Mouse (Mus musculus) MEL-GATA-1-ER (cell line): ENCODE measurements around the gene Fam78b.

Experiments used
- DNase-seq: peaks from one replicate; pipeline ENCODE4 v3.0.0-alpha.2; 2012; ENCODE audit warnings: low read depth; ENCODE audit errors: extremely low read depth

The Fam78b gene

GRCm38 (mm10) chr1:167032046-167032648, 30.9 kb downstream of the Fam78b start:
- DNase-seq, result no peak

GRCm38 (mm10) chr1:167034435-167034834, 33.2 kb downstream of the Fam78b start:
- DNase-seq, result no peak

- DNase-seq, result no peak
Observed at GRCm38 (mm10) chr1:167042558-167042957, 41.3 kb downstream of the Fam78b start.

GRCm38 (mm10) chr1:167046169-167046927, 45.1 kb downstream of the Fam78b start:
- no peak for DNase-seq

GRCm38 (mm10) chr1:167050859-167051258, 49.6 kb downstream of the Fam78b start:
- no peak for DNase-seq

- DNase-seq, result no peak
Observed at GRCm38 (mm10) chr1:167054029-167054428, 52.8 kb downstream of the Fam78b start.

- DNase-seq, result no peak
Observed at GRCm38 (mm10) chr1:167057543-167057942, 56.3 kb downstream of the Fam78b start.

- DNase-seq, result no peak
Observed at GRCm38 (mm10) chr1:167059550-167060285, 58.5 kb downstream of the Fam78b start.

- no peak for DNase-seq
Observed at GRCm38 (mm10) chr1:167063971-167064370, 62.8 kb downstream of the Fam78b start.

GRCm38 (mm10) chr1:167065541-167065940, 64.3 kb downstream of the Fam78b start:
- DNase-seq, result no peak

GRCm38 (mm10) chr1:167065986-167066385, 64.8 kb downstream of the Fam78b start:
- no peak for DNase-seq

- no peak for DNase-seq
Observed at GRCm38 (mm10) chr1:167066933-167067341, 65.7 kb downstream of the Fam78b start.

- DNase-seq, result no peak
Observed at GRCm38 (mm10) chr1:167069741-167070140, 68.5 kb downstream of the Fam78b start.

- no peak for DNase-seq
Observed at GRCm38 (mm10) chr1:167070306-167070705, 69.1 kb downstream of the Fam78b start.

- DNase-seq, result no peak
Observed at GRCm38 (mm10) chr1:167075726-167076125, 74.5 kb downstream of the Fam78b start.

GRCm38 (mm10) chr1:167079476-167079875, 78.3 kb downstream of the Fam78b start:
- DNase-seq, result no peak

- DNase-seq, result no peak
Observed at GRCm38 (mm10) chr1:167081946-167082345, 80.7 kb downstream of the Fam78b start.

- no peak for DNase-seq
Observed at GRCm38 (mm10) chr1:167082506-167083100, 81.4 kb downstream of the Fam78b start.

- DNase-seq, result no peak
Observed at GRCm38 (mm10) chr1:167083181-167083580, 82.0 kb downstream of the Fam78b start.

- DNase-seq, result no peak
Observed at GRCm38 (mm10) chr1:167084330-167084729, 83.1 kb downstream of the Fam78b start.

GRCm38 (mm10) chr1:167085461-167085860, 84.2 kb downstream of the Fam78b start:
- no peak for DNase-seq

GRCm38 (mm10) chr1:167090466-167090865, 89.2 kb downstream of the Fam78b start:
- DNase-seq, result no peak
